9 mouse cellular contexts compared by ENCODE assay signal in genomic region chr14:31891500-31892185, GRCm38 (mm10).
DNase-seq lines count a peak whose midpoint lies in the region; ATAC-seq and TF ChIP-seq lines count a peak whose summit lies in the region.
"Had no signal": no experiment of that assay in that cellular context is flagged by ENCODE, and none has a peak within 500 bp of the region (broad histone marks: within the 10 kb centered on the region; RNA-seq: fewer than 3 reads in every experiment).

No protein-coding gene starts in this region.

- no peak for DNase-seq in gastrocnemius, adult 2 months
- no peak for DNase-seq in gastrocnemius, adult 18-20 months (ENCODE audit: low spot score)
- DNase-seq in embryo, embryonic 10.5 days (ENCODE audit: low spot score), result peak; percentile 80
- peak; percentile 85 for DNase-seq in heart, embryonic 10.5 days (ENCODE audit: low spot score)
- DNase-seq in layer of hippocampus, adult 9-10 months (ENCODE audit: low spot score), result peak; percentile 18
- DNase-seq in lung, embryonic 14.5 days, result peak; percentile 79
- DNase-seq in ovary, postnatal 36 days (ENCODE audit: low spot score), result peak; percentile 38
- DNase-seq in cerebellum, adult 2 months, result no peak

- no peaks in the 10 kb centered on the region for H3K27me3 ChIP-seq in heart, embryonic 10.5 days (ENCODE audit: insufficient read depth, poor library complexity, severe bottlenecking)
- H3K27me3 ChIP-seq in lung, embryonic 14.5 days (ENCODE audit: insufficient read depth, low read length), result no peaks in the 10 kb centered on the region
- H3K27me3 ChIP-seq in cerebellum, adult 2 months (ENCODE audit: control insufficient read depth, insufficient read depth, low read length), result no peaks in the 10 kb centered on the region

- H3K4me1 ChIP-seq in heart, embryonic 10.5 days, result peaks cover 26% of the 10 kb centered on the region
- H3K4me1 ChIP-seq in lung, embryonic 14.5 days (ENCODE audit: insufficient read depth), result peaks cover 9% of the 10 kb centered on the region; the same call in 1 of the 2 replicates
- H3K4me1 ChIP-seq in cerebellum, adult 2 months (ENCODE audit: control insufficient read depth, insufficient read depth, low read length), result peaks cover 2% of the 10 kb centered on the region; the same call in 1 of the 2 replicates

- no peaks in the 10 kb centered on the region for H3K9me3 ChIP-seq in heart, embryonic 10.5 days
- H3K9me3 ChIP-seq in lung, embryonic 14.5 days (ENCODE audit: low read depth, low read length), result no peaks in the 10 kb centered on the region

- H3K4me3 ChIP-seq in gastrocnemius, adult 2 months, result peak overlapping the region; percentile 30
- H3K4me3 ChIP-seq in heart, embryonic 10.5 days, result peak overlapping the region; percentile 45
- peak overlapping the region; percentile 21; the same call in 1 of the 2 replicates for H3K4me3 ChIP-seq in lung, embryonic 14.5 days (ENCODE audit: low read depth, low read length)
- no peak overlapping the region for H3K4me3 ChIP-seq in cerebellum, adult 2 months (replicated peaks; ENCODE audit: insufficient read depth, low read depth, low read length)

- peak overlapping the region; percentile 62 for H3K4me2 ChIP-seq in lung, embryonic 14.5 days

- 5% methylated on average over 16 of the region's 16 CpGs for WGBS in heart, embryonic 10.5 days
- 4% methylated on average over 16 of the region's 16 CpGs for WGBS in lung, embryonic 14.5 days
- WGBS in cerebellum, adult 2 months, result 27% methylated on average over 16 of the region's 16 CpGs

- ATAC-seq in lung, embryonic 14.5 days (ENCODE audit: insufficient read depth), result peak; percentile 93

- peak overlapping the region; percentile 28; the same call in 1 of the 2 replicates for H3K27ac ChIP-seq in gastrocnemius, adult 2 months
- peak overlapping the region; percentile 86 for H3K27ac ChIP-seq in heart, embryonic 10.5 days
- peak overlapping the region; percentile 40; the same call in 1 of the 2 replicates for H3K27ac ChIP-seq in lung, embryonic 14.5 days (ENCODE audit: low read depth)
- H3K27ac ChIP-seq in cerebellum, adult 2 months (ENCODE audit: insufficient read depth, low read length), result no peak overlapping the region
- H3K27ac ChIP-seq: macrophage had no signal

- intact Hi-C loops in gastrocnemius, adult 2 months (cut with DNase I), result no loop called here

- TF ChIP-seq CTCF in gastrocnemius, adult 2 months (IDR thresholded peaks at IDR 0.05), result no peak
- TF ChIP-seq CTCF in lung, embryonic 14.5 days (IDR thresholded peaks at IDR 0.05; ENCODE audit: low read depth), result no peak
- TF ChIP-seq CTCF in cerebellum, adult 2 months (IDR thresholded peaks at IDR 0.05; ENCODE audit: borderline replicate concordance, insufficient read depth, low read depth, low read length), result no peak

- TF ChIP-seq POLR2A in cerebellum, adult 2 months (IDR thresholded peaks at IDR 0.05; ENCODE audit: borderline replicate concordance, insufficient read depth, low read length), result no peak

- peak overlapping the region; percentile 25; the same call in 1 of the 2 replicates for H3K9ac ChIP-seq in lung, embryonic 14.5 days

- no peaks in the 10 kb centered on the region for H3K36me3 ChIP-seq in heart, embryonic 10.5 days
- H3K36me3 ChIP-seq in lung, embryonic 14.5 days (ENCODE audit: insufficient read depth), result no peaks in the 10 kb centered on the region

Comparison
In these comparisons a context has a peak if more than half of its experiments do, and no peak if none do; other contexts are left out.
1. DNase-seq: peak in embryo, embryonic 10.5 days (single experiment), heart, embryonic 10.5 days (single experiment), layer of hippocampus, adult 9-10 months (single experiment), lung, embryonic 14.5 days (single experiment) and ovary, postnatal 36 days (single experiment); none in gastrocnemius, adult 2 months (single experiment), gastrocnemius, adult 18-20 months (single experiment) and cerebellum, adult 2 months (0 of 2).